Mouse (Mus musculus) liver, adult 2 months (tissue): ENCODE data around the gene Sap18. TPM values are rescaled to one million over a fixed set of nuclear protein-coding genes. Genes with fewer than 3 reads are reported as not detected.
A peak's percentile ranks its signal among the peaks of the same experiment; 100 is the strongest.

Experiments
- DNase-seq: peaks from one replicate; pipeline ENCODE4 v3.0.0-alpha.2; 2011; ENCODE audit warnings: low read depth, low spot score; ENCODE audit errors: extremely low read depth
- H3K27ac ChIP-seq: fragments of 200-500 bp; replicated peaks from 2 replicates; pipeline ENCODE4 v1.5.1; 2012; ENCODE audit warnings: low read depth, mild to moderate bottlenecking, control low read depth, inconsistent platforms, low read length; ENCODE audit not compliant: insufficient read depth
- H3K27me3 ChIP-seq: fragments of 200-500 bp; 2 replicates; pipeline ENCODE4 v1.6.1; 2012; ENCODE audit warnings: mild to moderate bottlenecking, moderate library complexity, low read length, inconsistent platforms; ENCODE audit not compliant: control insufficient read depth, insufficient read depth
- H3K36me3 ChIP-seq: fragments of 200-500 bp; 2 replicates; pipeline ENCODE4 v1.6.1; 2012; ENCODE audit warnings: low read length, inconsistent platforms; ENCODE audit not compliant: control insufficient read depth, insufficient read depth
- H3K4me1 ChIP-seq: fragments of 200-500 bp; 2 replicates; pipeline ENCODE4 v1.6.1; 2011; ENCODE audit warnings: low read length; ENCODE audit not compliant: control insufficient read depth, insufficient read depth
- H3K4me3 ChIP-seq: fragments of 200-500 bp; 2 replicates; pipeline ENCODE4 v1.5.1; 2011; ENCODE audit warnings: low read depth, mild to moderate bottlenecking, control low read depth, low read length, moderate library complexity; ENCODE audit not compliant: insufficient read depth
- H3K79me2 ChIP-seq: fragments of 200-500 bp; 2 replicates; pipeline ENCODE4 v1.6.1; 2012; ENCODE audit warnings: inconsistent platforms, mild to moderate bottlenecking, low read length, moderate library complexity; ENCODE audit not compliant: control insufficient read depth, insufficient read depth
- H3K9ac ChIP-seq: fragments of 200-500 bp; 2 replicates; pipeline ENCODE4 v1.6.1; 2012; ENCODE audit warnings: low read depth, mild to moderate bottlenecking, control low read depth, inconsistent platforms, low read length
- CTCF ChIP-seq: fragments of 200-500 bp; IDR thresholded peaks from 2 replicates; pipeline ENCODE4 v1.5.1; 2011; ENCODE audit warnings: low read depth, low read length, control low read depth
- POLR2A ChIP-seq: fragments of 200-500 bp; IDR thresholded peaks from 2 replicates; pipeline ENCODE4 v1.6.1; 2011; ENCODE audit warnings: low read length, control low read depth; ENCODE audit not compliant: insufficient read depth; ENCODE audit errors: extremely low read depth
- WGBS: fragments of 180-500 bp; shearing (Covaris S2); methylation state at CpG from one replicate; pipeline ENCODE4 v1.1.7; 2018; 5-methylcytosine and 5-hydroxymethylcytosine counted together
- polyA plus RNA-seq: library from polyadenylated mRNA; depleted of rRNA; stranded (reverse); fragments of >200 nt; gene quantifications from 2 replicates; pipeline ENCODE4 v1.2.3, GENCODE M21; 2012
- total RNA-seq: library from RNA; depleted of rRNA; stranded (reverse); fragments of >200 nt; gene quantifications from 2 replicates; pipeline ENCODE4 v1.2.3, GENCODE M21; 2014

The Sap18 gene
- total and polyA plus RNA-seq, 2 experiments = 7.2 to 15.2 TPM

- H3K4me3 ChIP-seq = no peak overlapping the region
- WGBS = 94% methylated on average over 2 of the region's 2 CpGs
- DNase-seq = no peak
- no peaks in the 10 kb centered on the region for H3K27me3 ChIP-seq
- no peak overlapping the region for H3K9ac ChIP-seq
- no peaks in the 10 kb centered on the region for H3K79me2 ChIP-seq
- H3K4me1 ChIP-seq = no peaks in the 10 kb centered on the region
- H3K36me3 ChIP-seq = no peaks in the 10 kb centered on the region
- TF ChIP-seq POLR2A (no peak), CTCF (no peak)
- H3K27ac ChIP-seq = no peak overlapping the region
Observed at GRCm38 (mm10) chr14:57810886-57811285, 12.9 kb downstream of the Sap18 start.

GRCm38 (mm10) chr14:57811844-57812243 is 13.9 kb downstream of the Sap18 start:
- Histone ChIP-seq H3K27me3 (no peaks in the 10 kb centered on the region), H3K4me3 (no peak overlapping the region), H3K4me1 (no peaks in the 10 kb centered on the region), H3K27ac (no peak overlapping the region), H3K9ac (no peak overlapping the region), H3K36me3 (no peaks in the 10 kb centered on the region), H3K79me2 (no peaks in the 10 kb centered on the region)
- no peak for TF ChIP-seq CTCF
- TF ChIP-seq POLR2A = no peak
- 97% methylated on average over 5 of the region's 5 CpGs for WGBS
- DNase-seq = no peak

GRCm38 (mm10) chr14:57820839-57821238 is 22.9 kb downstream of the Sap18 start:
- Histone ChIP-seq H3K36me3 (no peaks in the 10 kb centered on the region), H3K9ac (no peak overlapping the region)
- TF ChIP-seq CTCF (no peak), POLR2A (no peak)

GRCm38 (mm10) chr14:57825788-57826751 is 28.1 kb downstream of the Sap18 start, which contains the start of the genes Ska3 and Mrpl57:
Gene Ska3, minus strand, starts transcription at chr14:57826185.
Gene Mrpl57, plus strand, starts transcription at chr14:57826234.
- H3K79me2 ChIP-seq = no peaks in the 10 kb centered on the region; the same call in 1 of the 2 replicates
- H3K9ac ChIP-seq = peak within 1 kb of the TSS; percentile 92
- peak within 1 kb of the TSS; percentile 76 for H3K27ac ChIP-seq
- WGBS = under 1% methylated on average over 96 of the region's 96 CpGs
- TF ChIP-seq CTCF (peak; percentile 18; the same call in 1 of the 2 replicates), POLR2A (peak; percentile 69)
- peaks cover 5% of the 10 kb centered on the region for H3K4me1 ChIP-seq
- peak; percentile 68 for DNase-seq
- no peaks in the 10 kb centered on the region for H3K36me3 ChIP-seq
- peak within 1 kb of the TSS; percentile 89 for H3K4me3 ChIP-seq
- H3K27me3 ChIP-seq = no peaks in the 10 kb centered on the region

More at GRCm38 (mm10) chr14:57820839-57821238, 22.9 kb downstream of the Sap18 start:
- no peak for DNase-seq
- 73% methylated on average over 4 of the region's 4 CpGs for WGBS
- Histone ChIP-seq H3K27ac (no peak overlapping the region), H3K79me2 (no peaks in the 10 kb centered on the region), H3K4me1 (no peaks in the 10 kb centered on the region; the same call in 1 of the 2 replicates), H3K4me3 (no peak overlapping the region), H3K27me3 (no peaks in the 10 kb centered on the region)

- no peak overlapping the region for H3K9ac ChIP-seq
- 60% methylated on average over 1 of the region's 1 CpGs for WGBS
- no peak overlapping the region for H3K27ac ChIP-seq
- peaks cover 5% of the 10 kb centered on the region for H3K4me1 ChIP-seq
- no peaks in the 10 kb centered on the region; the same call in 1 of the 2 replicates for H3K79me2 ChIP-seq
- H3K4me3 ChIP-seq = no peak overlapping the region
- DNase-seq = no peak
- TF ChIP-seq CTCF = no peak
- TF ChIP-seq POLR2A = no peak
- H3K36me3 ChIP-seq = no peaks in the 10 kb centered on the region
- no peaks in the 10 kb centered on the region for H3K27me3 ChIP-seq
Observed at GRCm38 (mm10) chr14:57827284-57827683, 29.3 kb downstream of the Sap18 start.

GRCm38 (mm10) chr14:57833526-57833925 is 35.5 kb downstream of the Sap18 start:
- no peak overlapping the region for H3K27ac ChIP-seq
- H3K79me2 ChIP-seq = no peaks in the 10 kb centered on the region
- no peak overlapping the region for H3K9ac ChIP-seq
- no peaks in the 10 kb centered on the region for H3K4me1 ChIP-seq
- DNase-seq = no peak
- TF ChIP-seq POLR2A (no peak), CTCF (no peak)
- no peak overlapping the region for H3K4me3 ChIP-seq
- whole genome bisulfite sequencing = 77% methylated on average over 2 of the region's 2 CpGs
- H3K27me3 ChIP-seq = no peaks in the 10 kb centered on the region
- peaks cover 20% of the 10 kb centered on the region for H3K36me3 ChIP-seq
